Mouse (Mus musculus): Measurements from ENCODE around the gene Tunar. TPM values are rescaled to one million over a fixed set of nuclear protein-coding genes. Genes with fewer than 3 reads are reported as not detected.

Gene Tunar
- polyA plus RNA-seq, 1 experiment from 2014 or later = 1.9 TPM

DNA sequence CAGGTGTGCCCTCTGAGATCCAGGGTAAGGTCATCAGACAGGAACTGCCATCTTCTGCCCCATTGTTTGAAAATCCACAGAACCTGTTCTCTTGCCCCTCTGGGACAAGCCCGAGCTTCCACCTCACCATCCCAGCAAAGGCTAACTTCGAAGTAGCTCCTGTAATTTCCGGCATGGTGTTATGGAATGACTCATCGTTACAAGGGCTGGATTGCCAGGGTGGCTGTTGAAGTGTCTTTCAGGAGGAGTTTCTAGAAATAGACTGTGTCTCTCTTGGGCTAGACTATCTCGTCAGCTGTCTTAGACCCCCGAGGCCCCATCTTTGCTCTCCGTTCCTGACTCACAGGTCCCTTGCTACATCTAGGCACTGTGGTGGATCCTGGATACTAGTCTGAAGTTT, 10.8 kb downstream of the Tunar start:
- ATAC-seq (ENCODE audit: low FRiP score, low read depth) = no peak
- H3K4me1 ChIP-seq = no peaks in the 10 kb centered on the region
- no peak overlapping the region for H3K27ac ChIP-seq (replicated peaks)
- H3K9me3 ChIP-seq = no peaks in the 10 kb centered on the region
- no peak overlapping the region for H3K4me2 ChIP-seq (replicated peaks)
- H3K9ac ChIP-seq (replicated peaks) = no peak overlapping the region
- H3K36me3 ChIP-seq = no peaks in the 10 kb centered on the region
- WGBS = 89% methylated on average over 7 of the region's 7 CpGs
- 0 out of 2 replicates have a peak, but pooled peaks cover 7% of the 10 kb centered on the region for H3K27me3 ChIP-seq
- no peak overlapping the region for H3K4me3 ChIP-seq

DNA sequence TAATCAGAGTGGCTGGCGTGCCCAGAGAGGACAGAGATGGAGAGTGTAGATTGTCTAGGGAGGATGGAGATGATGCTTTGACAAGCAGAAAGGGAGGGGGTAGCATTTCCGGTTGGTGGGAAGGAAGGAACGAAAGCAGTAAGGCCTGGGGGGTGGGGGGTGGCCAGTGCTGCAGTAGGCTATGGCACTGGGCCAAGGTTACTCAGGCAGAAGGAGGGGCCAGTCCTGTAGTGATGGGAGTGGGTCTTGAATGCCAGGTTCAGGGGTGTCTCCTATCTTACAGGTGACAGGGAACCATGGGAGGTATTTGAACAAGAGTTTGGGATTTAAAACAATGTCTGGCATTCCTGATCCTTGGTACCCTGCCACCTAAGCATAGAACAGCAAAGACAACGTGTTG, 13.2 kb downstream of the Tunar start:
- no peak overlapping the region for H3K4me2 ChIP-seq (replicated peaks)

DNA sequence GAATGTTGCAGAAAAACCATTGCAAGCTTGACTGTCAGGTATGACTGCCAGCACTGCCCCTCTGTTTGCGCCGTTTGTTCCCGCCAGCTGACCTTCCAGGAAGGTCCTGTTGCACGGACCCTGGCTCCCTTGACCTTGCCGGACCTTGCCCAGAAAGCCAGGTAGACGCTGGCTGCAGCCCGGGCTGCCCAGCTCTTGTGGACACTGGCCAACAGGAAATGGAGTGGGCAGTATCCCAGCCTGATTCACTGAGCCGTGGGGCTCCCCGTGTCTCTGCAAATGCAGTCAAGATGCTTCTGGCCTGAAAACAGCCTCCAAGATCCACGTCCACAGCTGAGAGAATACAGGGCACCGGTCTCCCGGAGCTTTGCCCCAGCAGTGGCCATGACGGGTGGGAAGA, 13.6 kb downstream of the Tunar start:
- Histone ChIP-seq H3K27ac (replicated peaks) (no peak overlapping the region), H3K9me3 (no peaks in the 10 kb centered on the region), H3K4me3 (no peak overlapping the region), H3K9ac (replicated peaks) (no peak overlapping the region), H3K4me1 (no peaks in the 10 kb centered on the region), H3K27me3 (no peaks in the 10 kb centered on the region), H3K36me3 (no peaks in the 10 kb centered on the region), H3K4me2 (replicated peaks) (no peak overlapping the region)
- no peak for ATAC-seq (ENCODE audit: low FRiP score, low read depth)
- 88% methylated on average over 13 of the region's 13 CpGs for WGBS

More for the DNA sequence above, 13.2 kb downstream of the Tunar start:
- Histone ChIP-seq H3K4me1 (no peaks in the 10 kb centered on the region), H3K9ac (replicated peaks) (no peak overlapping the region), H3K36me3 (no peaks in the 10 kb centered on the region), H3K27me3 (no peaks in the 10 kb centered on the region), H3K9me3 (no peaks in the 10 kb centered on the region), H3K4me3 (no peak overlapping the region), H3K27ac (replicated peaks) (no peak overlapping the region)
- 79% methylated on average over 4 of the region's 4 CpGs for WGBS
- no peak for ATAC-seq (ENCODE audit: low FRiP score, low read depth)

DNA sequence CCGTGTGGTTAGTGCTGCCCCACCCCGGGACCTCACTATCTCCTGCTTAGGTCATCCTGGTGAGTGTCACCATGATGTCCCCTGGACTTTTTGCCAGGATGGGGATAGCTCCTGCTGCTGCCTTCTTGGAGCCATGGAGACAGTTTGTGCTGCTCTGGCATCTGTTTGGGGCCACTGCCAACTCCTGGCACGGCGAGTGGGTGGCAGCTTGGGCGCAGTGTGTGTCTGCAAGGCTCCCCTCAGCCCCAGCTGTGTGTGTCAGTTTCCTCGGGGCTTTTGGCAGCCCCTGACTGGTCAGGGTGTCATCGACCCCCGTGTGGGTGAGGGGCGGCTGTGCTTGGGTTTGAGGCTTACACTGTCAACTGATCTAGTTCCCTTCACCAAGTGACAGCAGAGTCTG, 20.6 kb downstream of the Tunar start:
- no peaks in the 10 kb centered on the region for H3K27me3 ChIP-seq
- H3K4me3 ChIP-seq = no peak overlapping the region
- no peak overlapping the region for H3K9ac ChIP-seq (replicated peaks)
- no peaks in the 10 kb centered on the region for H3K36me3 ChIP-seq
- H3K27ac ChIP-seq (replicated peaks) = no peak overlapping the region
- 88% methylated on average over 9 of the region's 9 CpGs for WGBS
- no peak overlapping the region for H3K4me2 ChIP-seq (replicated peaks)
- ATAC-seq (ENCODE audit: low FRiP score, low read depth) = no peak
- no peaks in the 10 kb centered on the region for H3K9me3 ChIP-seq
- no peaks in the 10 kb centered on the region for H3K4me1 ChIP-seq

DNA sequence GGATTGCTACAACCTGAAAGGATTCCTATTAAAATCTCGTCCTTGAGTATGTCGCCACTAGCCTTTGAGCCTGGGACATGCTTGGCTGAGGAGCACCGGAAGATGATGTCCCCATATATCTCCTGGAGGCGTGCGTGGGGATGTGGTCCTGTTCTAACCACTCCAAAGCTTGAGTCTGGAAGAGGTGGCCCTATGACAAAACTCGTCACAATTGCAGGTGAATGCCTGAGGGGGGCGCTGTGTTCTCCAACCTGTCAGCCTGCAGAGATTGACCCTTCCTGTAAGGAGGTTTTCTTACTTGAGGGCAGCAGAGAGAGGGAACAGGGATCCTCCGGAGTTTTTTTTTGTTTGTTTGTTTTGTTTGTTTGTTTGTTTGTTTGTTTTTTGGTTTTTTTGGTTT, 21.1 kb downstream of the Tunar start:
- Histone ChIP-seq H3K27me3 (no peaks in the 10 kb centered on the region), H3K27ac (replicated peaks) (no peak overlapping the region), H3K36me3 (no peaks in the 10 kb centered on the region), H3K9ac (replicated peaks) (no peak overlapping the region), H3K4me2 (replicated peaks) (no peak overlapping the region), H3K9me3 (no peaks in the 10 kb centered on the region), H3K4me1 (no peaks in the 10 kb centered on the region), H3K4me3 (no peak overlapping the region)
- 86% methylated on average over 8 of the region's 8 CpGs for WGBS
- ATAC-seq (ENCODE audit: low FRiP score, low read depth) = no peak

DNA sequence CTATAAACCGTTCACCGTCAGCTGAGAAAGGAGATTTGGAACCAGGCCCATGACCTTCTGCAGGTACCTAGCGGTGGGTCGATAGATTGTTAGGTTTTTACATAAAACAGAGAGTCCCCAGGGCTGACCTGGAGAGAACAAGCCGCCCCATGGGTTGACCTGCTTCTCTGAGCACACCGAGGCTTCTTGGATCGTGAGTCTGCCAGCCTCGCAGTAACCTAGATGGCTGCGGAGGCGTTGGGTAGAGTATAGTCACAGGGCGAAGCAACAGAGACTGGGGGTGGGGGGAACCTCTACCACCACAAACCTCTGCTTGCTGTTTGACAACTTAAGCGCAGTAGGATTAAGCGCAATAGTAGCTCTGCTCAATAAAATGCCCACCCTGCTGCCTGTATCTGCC, 23.1 kb downstream of the Tunar start:
- Histone ChIP-seq H3K4me3 (no peak overlapping the region), H3K4me2 (replicated peaks) (no peak overlapping the region), H3K27me3 (no peaks in the 10 kb centered on the region), H3K27ac (replicated peaks) (no peak overlapping the region), H3K4me1 (no peaks in the 10 kb centered on the region), H3K9ac (replicated peaks) (no peak overlapping the region), H3K9me3 (no peaks in the 10 kb centered on the region), H3K36me3 (no peaks in the 10 kb centered on the region)
- 91% methylated on average over 13 of the region's 13 CpGs for WGBS
- no peak for ATAC-seq (ENCODE audit: low FRiP score, low read depth)

DNA sequence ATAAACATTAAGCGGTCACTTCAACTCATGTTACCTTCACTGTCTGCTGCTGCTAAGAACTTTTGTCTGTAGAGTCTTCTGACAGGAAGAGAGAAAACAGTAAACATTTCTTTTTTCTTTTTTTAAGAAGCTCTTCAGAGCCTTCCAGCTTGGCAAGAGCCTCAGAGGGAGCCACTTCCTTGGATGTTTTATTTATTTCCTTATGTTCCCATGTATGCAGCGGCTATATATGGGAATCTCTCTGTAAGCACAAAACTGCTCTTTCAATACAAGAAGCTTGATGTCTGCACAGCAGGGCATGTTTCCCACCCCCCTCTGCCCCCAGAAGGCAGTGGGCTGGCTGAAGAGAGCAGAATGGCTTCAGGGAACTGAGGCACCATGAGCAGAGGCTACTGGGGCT, 30.0 kb downstream of the Tunar start:
- ATAC-seq (ENCODE audit: low FRiP score, low read depth) = no peak
- Histone ChIP-seq H3K9me3 (no peaks in the 10 kb centered on the region), H3K9ac (replicated peaks) (no peak overlapping the region)

GRCm38 (mm10) chr12:105374564-105374963, 40.9 kb downstream of the Tunar start:
- Histone ChIP-seq H3K9me3 (no peaks in the 10 kb centered on the region), H3K27ac (replicated peaks) (no peak overlapping the region), H3K4me2 (replicated peaks) (no peak overlapping the region), H3K27me3 (no peaks in the 10 kb centered on the region), H3K4me3 (no peak overlapping the region), H3K9ac (replicated peaks) (no peak overlapping the region), H3K4me1 (0 out of 2 replicates have a peak, but pooled peaks cover 3% of the 10 kb centered on the region), H3K36me3 (no peaks in the 10 kb centered on the region)
- 69% methylated on average over 8 of the region's 8 CpGs for WGBS
- ATAC-seq (ENCODE audit: low FRiP score, low read depth) = no peak

More for the DNA sequence above, 30.0 kb downstream of the Tunar start:
- no peaks in the 10 kb centered on the region for H3K36me3 ChIP-seq
- H3K27me3 ChIP-seq = no peaks in the 10 kb centered on the region
- no peak overlapping the region for H3K4me2 ChIP-seq (replicated peaks)
- no peaks in the 10 kb centered on the region for H3K4me1 ChIP-seq
- no peak overlapping the region for H3K27ac ChIP-seq (replicated peaks)
- no peak overlapping the region for H3K4me3 ChIP-seq
- 86% methylated on average over 2 of the region's 2 CpGs for WGBS

DNA sequence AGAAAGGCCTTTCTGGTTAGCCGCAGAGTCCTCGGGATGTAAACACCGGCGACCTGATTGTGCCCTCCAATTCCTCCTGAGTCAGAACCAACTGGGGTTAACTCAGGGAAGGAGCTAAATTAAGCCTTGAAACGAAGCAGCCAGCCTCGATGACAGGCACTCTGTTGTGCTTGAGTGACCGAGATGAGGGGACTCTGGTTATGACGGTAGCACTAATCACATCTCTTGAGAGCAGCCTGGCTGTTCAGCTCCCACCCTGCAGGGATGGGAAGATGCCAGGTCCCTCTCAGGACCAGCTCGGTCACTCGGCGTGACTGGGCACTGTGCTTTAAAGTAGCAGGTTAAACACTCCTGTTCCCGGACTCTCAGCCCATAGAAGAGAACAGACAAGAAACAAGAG, 43.3 kb downstream of the Tunar start:
- Histone ChIP-seq H3K9ac (replicated peaks) (no peak overlapping the region), H3K27ac (replicated peaks) (no peak overlapping the region), H3K27me3 (no peaks in the 10 kb centered on the region), H3K9me3 (no peaks in the 10 kb centered on the region), H3K4me3 (no peak overlapping the region), H3K4me1 (no peaks in the 10 kb centered on the region), H3K4me2 (replicated peaks) (no peak overlapping the region), H3K36me3 (no peaks in the 10 kb centered on the region)
- WGBS = 71% methylated on average over 12 of the region's 12 CpGs
- no peak for ATAC-seq (ENCODE audit: low FRiP score, low read depth)

DNA sequence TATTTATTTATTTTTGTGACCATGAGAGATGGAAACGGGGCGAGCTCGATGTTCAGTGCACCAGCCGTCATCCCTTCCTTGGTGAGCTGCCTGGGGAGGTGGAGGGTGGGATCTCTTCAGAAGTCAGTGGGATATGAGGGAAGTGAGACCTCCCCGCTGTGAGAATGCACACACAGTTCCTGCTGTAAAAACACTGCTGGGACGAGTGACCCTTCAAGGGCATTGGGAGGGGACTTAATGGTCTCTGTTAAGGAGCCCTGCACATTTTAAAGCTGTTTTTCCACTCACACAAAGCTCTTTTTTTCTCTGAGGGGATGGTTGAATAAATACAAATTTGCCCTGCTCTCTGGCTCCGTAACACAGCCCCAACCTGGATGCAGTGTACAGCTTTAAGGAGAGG, 49.1 kb downstream of the Tunar start:
- no peaks in the 10 kb centered on the region for H3K36me3 ChIP-seq
- H3K27ac ChIP-seq (replicated peaks) = no peak overlapping the region
- no peak overlapping the region for H3K9ac ChIP-seq (replicated peaks)
- 70% methylated on average over 7 of the region's 7 CpGs for WGBS
- H3K4me3 ChIP-seq = no peak overlapping the region
- no peaks in the 10 kb centered on the region for H3K27me3 ChIP-seq
- no peak for ATAC-seq (ENCODE audit: low FRiP score, low read depth)
- H3K4me1 ChIP-seq = no peaks in the 10 kb centered on the region
- no peak overlapping the region for H3K4me2 ChIP-seq (replicated peaks)
- no peaks in the 10 kb centered on the region for H3K9me3 ChIP-seq

GRCm38 (mm10) chr12:105394671-105395070, 61.0 kb downstream of the Tunar start:
- H3K27ac ChIP-seq (replicated peaks) = no peak overlapping the region
- WGBS = 93% methylated on average over 7 of the region's 7 CpGs
- no peaks in the 10 kb centered on the region for H3K36me3 ChIP-seq
- H3K4me1 ChIP-seq = peaks cover 8% of the 10 kb centered on the region; the same call in 1 of the 2 replicates
- no peak overlapping the region for H3K4me3 ChIP-seq
- ATAC-seq (ENCODE audit: low FRiP score, low read depth) = no peak
- H3K9me3 ChIP-seq = 0 out of 2 replicates have a peak, but pooled peaks cover 5% of the 10 kb centered on the region
- H3K9ac ChIP-seq (replicated peaks) = no peak overlapping the region
- no peaks in the 10 kb centered on the region for H3K27me3 ChIP-seq
- H3K4me2 ChIP-seq (replicated peaks) = no peak overlapping the region

DNA sequence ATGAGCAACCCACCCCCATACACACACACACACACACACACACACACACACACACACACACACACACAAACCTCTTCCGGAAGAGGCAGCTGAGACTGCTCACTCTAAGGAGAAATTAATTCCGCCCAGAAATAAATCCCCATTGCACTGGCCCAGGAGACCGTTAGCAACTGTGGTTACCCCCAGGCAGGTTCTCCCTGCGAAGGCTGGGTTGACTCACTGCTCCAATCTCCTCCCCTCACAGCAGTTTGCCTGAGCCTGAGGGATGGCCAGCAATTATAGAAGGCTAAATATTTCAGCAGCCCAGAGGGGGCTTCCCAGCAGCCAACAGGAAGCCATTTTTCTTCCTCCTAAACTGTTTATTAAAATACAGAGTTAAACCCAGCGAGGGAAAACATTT, 64.5 kb downstream of the Tunar start:
- Histone ChIP-seq H3K27me3 (no peaks in the 10 kb centered on the region), H3K4me1 (peaks cover 8% of the 10 kb centered on the region; the same call in 1 of the 2 replicates), H3K36me3 (no peaks in the 10 kb centered on the region), H3K4me2 (replicated peaks) (no peak overlapping the region), H3K27ac (replicated peaks) (no peak overlapping the region), H3K9me3 (peaks cover 12% of the 10 kb centered on the region; the same call in 1 of the 2 replicates), H3K4me3 (no peak overlapping the region), H3K9ac (replicated peaks) (no peak overlapping the region)
- 33% methylated on average over 5 of the region's 5 CpGs for WGBS
- no peak for ATAC-seq (ENCODE audit: low FRiP score, low read depth)

DNA sequence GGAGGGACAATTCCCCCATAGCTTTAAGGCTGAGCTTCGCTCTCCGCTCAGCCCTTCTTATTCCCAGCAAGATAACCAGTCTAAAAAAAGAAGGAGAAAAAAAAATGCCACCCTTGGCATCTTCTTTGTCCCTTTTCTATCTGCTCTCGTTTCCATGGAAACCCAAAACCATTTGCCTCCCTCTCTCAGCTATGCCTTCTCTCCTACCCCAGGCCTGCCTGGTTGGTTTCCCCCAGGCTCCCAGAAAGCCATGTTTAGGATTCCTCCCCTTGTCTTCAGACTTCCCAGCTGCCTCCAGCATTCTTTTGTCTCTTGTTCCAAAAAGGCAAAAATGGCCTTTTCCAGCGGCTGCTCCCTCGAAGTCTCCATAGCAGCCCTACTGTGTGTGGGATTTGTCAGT, 70.1 kb downstream of the Tunar start:
- no peak overlapping the region for H3K4me3 ChIP-seq

More for the DNA sequence above, 70.1 kb downstream of the Tunar start:
- no peaks in the 10 kb centered on the region for H3K4me1 ChIP-seq
- no peaks in the 10 kb centered on the region for H3K27me3 ChIP-seq
- no peaks in the 10 kb centered on the region for H3K36me3 ChIP-seq
- H3K9ac ChIP-seq (replicated peaks) = no peak overlapping the region
- no peak overlapping the region for H3K27ac ChIP-seq (replicated peaks)
- peaks cover 12% of the 10 kb centered on the region; the same call in 1 of the 2 replicates for H3K9me3 ChIP-seq
- WGBS = 50% methylated on average over 5 of the region's 5 CpGs
- no peak overlapping the region for H3K4me2 ChIP-seq (replicated peaks)
- ATAC-seq (ENCODE audit: low FRiP score, low read depth) = no peak

Measured in midbrain, embryonic 12.5 days (tissue).